Mouse (Mus musculus) lung, embryonic 14.5 days (tissue): ENCODE data around the gene Mpp2. TPM values are rescaled to one million over a fixed set of nuclear protein-coding genes. Genes with fewer than 3 reads are reported as not detected.

Experiments used
- ATAC-seq: fragments of 200-750 bp; cut with Nextera tagmentation; 2 replicates; pipeline ENCODE4 v1.8.0; 2017; ENCODE audit warnings: mild to moderate bottlenecking, moderate TSS enrichment, moderate library complexity; ENCODE audit not compliant: insufficient read depth
- DNase-seq: peaks from one replicate; pipeline ENCODE4 v3.0.0-alpha.2; 2015
- H3K27ac ChIP-seq: fragments of 300-500 bp; sonication (generic); 2 replicates; pipeline ENCODE4 v1.5.1; 2014; ENCODE audit warnings: low read depth, mild to moderate bottlenecking, moderate library complexity
- H3K27me3 ChIP-seq: fragments of 300-500 bp; sonication (generic); 2 replicates; pipeline ENCODE4 v1.6.1; 2014; ENCODE audit warnings: low read length, control low read depth; ENCODE audit not compliant: insufficient read depth
- H3K36me3 ChIP-seq: fragments of 300-500 bp; sonication (generic); 2 replicates; pipeline ENCODE4 v1.6.1; 2014; ENCODE audit warnings: control low read depth; ENCODE audit not compliant: insufficient read depth
- H3K4me1 ChIP-seq: fragments of 300-500 bp; sonication (generic); 2 replicates; pipeline ENCODE4 v1.6.1; 2014; ENCODE audit warnings: antibody characterized with exemption, control low read depth; ENCODE audit not compliant: insufficient read depth
- H3K4me2 ChIP-seq: fragments of 300-500 bp; sonication (generic); 2 replicates; pipeline ENCODE4 v1.6.1; 2014; ENCODE audit warnings: mild to moderate bottlenecking
- H3K4me3 ChIP-seq: fragments of 300-500 bp; sonication (generic); 2 replicates; pipeline ENCODE4 v1.5.1; 2014; ENCODE audit warnings: low read depth, low read length
- H3K9ac ChIP-seq: fragments of 300-500 bp; sonication (generic); 2 replicates; pipeline ENCODE4 v1.6.1; 2014
- H3K9me3 ChIP-seq: fragments of 300-500 bp; sonication (generic); 2 replicates; pipeline ENCODE4 v1.6.1; 2016; ENCODE audit warnings: low read depth, low read length, control low read depth
- CTCF ChIP-seq: IDR thresholded peaks from 2 replicates; pipeline ENCODE4 v1.5.1; 2016; ENCODE audit warnings: antibody characterized with exemption, low read depth
- WGBS: fragments of 180-500 bp; shearing (Covaris S2); extraction: QIAGEN DNeasy Blood & Tissue Kit; methylation state at CpG from one replicate; pipeline ENCODE4 v1.1.7; 2014; 5-methylcytosine and 5-hydroxymethylcytosine counted together
- polyA plus RNA-seq: library from polyadenylated mRNA; unstranded; fragments of >200 nt; fragmentation: Nextera tagmentation; extraction: Ambion mirVana; gene quantifications from 2 replicates; pipeline ENCODE4 v1.2.1, GENCODE M21; 2014

Gene Mpp2
- polyA plus RNA-seq, 1 experiment from 2014 or later, result 6.3 TPM

- ATAC-seq, result no peak
- Histone ChIP-seq H3K4me3 (no peak overlapping the region), H3K9me3 (no peaks in the 10 kb centered on the region), H3K4me1 (no peaks in the 10 kb centered on the region), H3K36me3 (0 out of 2 replicates have a peak, but pooled peaks cover 3% of the 10 kb centered on the region), H3K27ac (no peak overlapping the region), H3K4me2 (no peak overlapping the region), H3K9ac (no peak overlapping the region), H3K27me3 (no peaks in the 10 kb centered on the region)
- peak; percentile 66 for TF ChIP-seq CTCF
- peak; percentile 70 for DNase-seq
- WGBS, result 21% methylated on average over 9 of the region's 9 CpGs
Observed at GRCm38 (mm10) chr11:102053847-102054246, 34.5 kb downstream of the Mpp2 start.

DNA sequence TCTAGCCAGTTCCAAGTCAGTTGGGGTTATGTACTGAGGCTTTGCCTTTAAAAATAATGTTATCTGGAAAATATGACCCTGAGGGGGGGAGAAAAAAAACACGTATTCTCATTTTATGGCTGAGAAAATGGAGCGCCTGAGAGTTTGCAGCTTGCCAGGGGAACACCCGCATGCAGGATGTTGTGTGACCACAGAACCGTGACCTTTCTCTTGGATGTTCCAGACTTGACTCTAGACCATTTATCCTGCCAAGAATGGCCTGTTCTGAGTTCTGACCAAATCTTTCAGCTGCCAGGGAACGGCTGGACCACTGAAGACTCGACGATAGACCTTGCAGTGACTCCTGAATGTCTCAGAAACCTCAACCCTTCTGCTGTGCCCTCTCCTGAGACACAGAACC, 35.1 kb downstream of the Mpp2 start:
- 68% methylated on average over 7 of the region's 7 CpGs for WGBS
- ATAC-seq, result no peak
- DNase-seq, result peak; percentile 31
- no peaks in the 10 kb centered on the region for H3K9me3 ChIP-seq
- H3K27ac ChIP-seq, result no peak overlapping the region
- no peaks in the 10 kb centered on the region for H3K4me1 ChIP-seq
- H3K4me2 ChIP-seq, result no peak overlapping the region
- no peak overlapping the region for H3K4me3 ChIP-seq
- no peaks in the 10 kb centered on the region for H3K27me3 ChIP-seq
- no peak overlapping the region for H3K9ac ChIP-seq
- H3K36me3 ChIP-seq, result no peaks in the 10 kb centered on the region
- TF ChIP-seq CTCF, result no peak

DNA sequence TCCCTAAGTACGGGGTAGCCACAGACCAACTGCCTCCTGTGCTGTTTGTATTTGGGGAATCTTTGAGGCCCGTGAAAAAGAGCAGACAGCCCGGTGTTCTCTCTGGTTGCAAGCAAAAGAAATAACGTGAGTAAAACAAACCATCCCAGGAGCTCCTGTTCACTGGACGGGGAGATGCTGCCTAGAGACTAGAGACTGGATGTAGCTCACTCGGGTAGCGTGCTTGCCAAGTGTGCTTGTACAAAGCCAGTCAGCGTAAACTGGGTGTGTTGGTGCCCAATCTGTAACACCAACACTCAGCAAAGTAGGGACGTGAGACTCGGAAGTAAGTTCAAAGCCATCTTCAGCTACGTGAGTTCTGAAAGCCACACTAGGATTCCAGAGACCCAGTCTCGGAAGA, 35.6 kb downstream of the Mpp2 start:
- 70% methylated on average over 12 of the region's 12 CpGs for WGBS
- H3K27ac ChIP-seq, result no peak overlapping the region

GRCm38 (mm10) chr11:102051954-102052353, 36.4 kb downstream of the Mpp2 start:
- H3K27me3 ChIP-seq, result no peaks in the 10 kb centered on the region
- no peak overlapping the region for H3K27ac ChIP-seq
- WGBS, result 38% methylated on average over 4 of the region's 4 CpGs
- ATAC-seq (no peak), DNase-seq (no peak)
- no peaks in the 10 kb centered on the region for H3K36me3 ChIP-seq
- no peaks in the 10 kb centered on the region for H3K4me1 ChIP-seq
- H3K9ac ChIP-seq, result no peak overlapping the region
- H3K4me3 ChIP-seq, result no peak overlapping the region
- no peak for TF ChIP-seq CTCF
- no peaks in the 10 kb centered on the region for H3K9me3 ChIP-seq
- H3K4me2 ChIP-seq, result no peak overlapping the region

More for the DNA sequence above, 35.6 kb downstream of the Mpp2 start:
- no peak for DNase-seq
- no peak overlapping the region for H3K4me3 ChIP-seq
- no peaks in the 10 kb centered on the region for H3K36me3 ChIP-seq
- TF ChIP-seq CTCF, result no peak
- no peaks in the 10 kb centered on the region for H3K27me3 ChIP-seq
- no peak overlapping the region for H3K4me2 ChIP-seq
- no peaks in the 10 kb centered on the region for H3K4me1 ChIP-seq
- H3K9me3 ChIP-seq, result no peaks in the 10 kb centered on the region
- no peak overlapping the region for H3K9ac ChIP-seq
- ATAC-seq, result no peak

DNA sequence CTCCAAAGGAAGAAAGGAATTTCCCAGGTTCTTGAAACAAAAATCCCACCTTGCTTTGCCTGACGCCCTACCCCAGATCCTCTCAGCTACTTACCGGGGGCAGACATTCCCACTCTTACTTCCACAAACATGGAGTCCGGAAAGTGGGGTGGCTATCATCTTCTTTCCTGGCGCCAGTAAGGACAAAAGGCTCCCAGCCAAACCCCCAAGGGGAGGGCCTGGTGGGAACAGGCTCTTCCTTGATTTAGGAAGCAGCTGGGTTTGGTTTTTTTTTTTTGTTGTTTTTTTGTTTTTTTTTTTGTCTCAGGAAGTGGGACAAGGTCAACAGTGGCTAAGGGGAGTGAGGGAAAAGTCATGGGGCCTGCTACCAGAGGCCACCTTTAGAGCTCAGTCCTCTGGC, 36.8 kb downstream of the Mpp2 start:
- no peak for TF ChIP-seq CTCF
- WGBS, result 49% methylated on average over 4 of the region's 4 CpGs

DNA sequence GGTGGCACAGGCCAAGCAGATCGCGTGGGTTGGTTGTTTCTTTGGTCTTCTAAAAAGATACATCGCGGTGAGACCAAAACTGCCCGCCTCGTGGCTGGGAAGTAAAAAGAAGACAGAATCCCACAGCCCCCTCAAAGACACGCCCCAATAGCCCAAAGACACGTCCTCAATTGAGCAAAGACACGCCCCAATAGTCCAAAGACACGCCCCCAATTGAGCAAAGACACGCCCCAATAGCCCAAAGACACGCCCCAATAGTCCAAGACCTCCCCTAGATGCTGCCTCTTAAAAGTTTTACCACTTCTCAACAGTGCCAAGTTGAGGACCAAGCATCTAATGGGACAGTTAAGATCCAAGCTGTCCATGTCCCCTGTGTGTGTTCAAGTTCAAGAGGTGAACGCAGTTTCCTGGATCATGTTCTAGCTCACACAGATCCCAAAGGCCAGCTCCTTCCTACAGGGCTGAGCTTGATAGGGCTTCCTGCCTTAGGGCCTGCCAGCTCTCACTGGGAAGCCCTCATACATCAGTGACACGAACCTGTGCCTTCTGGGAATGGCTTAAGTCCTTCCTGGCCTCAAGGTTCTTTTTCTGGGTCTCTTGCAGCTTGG, 38.3 kb downstream of the Mpp2 start:
- no peak overlapping the region for H3K4me3 ChIP-seq
- no peaks in the 10 kb centered on the region for H3K36me3 ChIP-seq
- no peaks in the 10 kb centered on the region for H3K4me1 ChIP-seq
- H3K9me3 ChIP-seq, result no peaks in the 10 kb centered on the region
- no peak overlapping the region for H3K4me2 ChIP-seq
- DNase-seq (no peak), ATAC-seq (no peak)
- 56% methylated on average over 14 of the region's 14 CpGs for WGBS
- no peak overlapping the region for H3K27ac ChIP-seq
- H3K9ac ChIP-seq, result no peak overlapping the region
- H3K27me3 ChIP-seq, result no peaks in the 10 kb centered on the region
- no peak for TF ChIP-seq CTCF

More for the DNA sequence above, 36.8 kb downstream of the Mpp2 start:
- Histone ChIP-seq H3K36me3 (no peaks in the 10 kb centered on the region), H3K27me3 (no peaks in the 10 kb centered on the region), H3K4me3 (no peak overlapping the region), H3K27ac (no peak overlapping the region), H3K4me1 (no peaks in the 10 kb centered on the region), H3K4me2 (no peak overlapping the region), H3K9ac (no peak overlapping the region), H3K9me3 (no peaks in the 10 kb centered on the region)
- DNase-seq (peak; percentile 18), ATAC-seq (no peak)

- H3K27ac ChIP-seq, result no peak overlapping the region
- H3K4me3 ChIP-seq, result no peak overlapping the region
- DNase-seq (no peak), ATAC-seq (no peak)
- H3K9ac ChIP-seq, result no peak overlapping the region
- H3K27me3 ChIP-seq, result no peaks in the 10 kb centered on the region
- H3K4me2 ChIP-seq, result no peak overlapping the region
- H3K36me3 ChIP-seq, result no peaks in the 10 kb centered on the region
- WGBS, result 73% methylated on average over 9 of the region's 9 CpGs
- TF ChIP-seq CTCF, result no peak
- H3K4me1 ChIP-seq, result no peaks in the 10 kb centered on the region
- H3K9me3 ChIP-seq, result no peaks in the 10 kb centered on the region
Observed at GRCm38 (mm10) chr11:102046607-102047006, 41.7 kb downstream of the Mpp2 start.
